In genomic region chr3:141476670-141477069, GRCm38 (mm10) we compare ENCODE assay signal across 10 mouse cellular contexts. TPM values are rescaled to one million over a fixed set of nuclear protein-coding genes. Genes with fewer than 3 reads are reported as not detected.
DNase-seq lines count a peak whose midpoint lies in the region; ATAC-seq lines count a peak whose summit lies in the region.
"Had no signal": no experiment of that assay in that cellular context is flagged by ENCODE, and none has a peak within 500 bp of the region (broad histone marks: within the 10 kb centered on the region; RNA-seq: fewer than 3 reads in every experiment).

No protein-coding gene starts in this region.

- H3K4me2 ChIP-seq in midbrain, embryonic 13.5 days (replicated peaks): no peak overlapping the region

- no peaks in the 10 kb centered on the region for H3K36me3 ChIP-seq in midbrain, embryonic 13.5 days
- no peaks in the 10 kb centered on the region for H3K36me3 ChIP-seq in midbrain, embryonic 10.5 days

- H3K4me3 ChIP-seq in midbrain, embryonic 13.5 days (replicated peaks): no peak overlapping the region
- no peak overlapping the region for H3K4me3 ChIP-seq in midbrain, embryonic 10.5 days

- no peak overlapping the region for H3K27ac ChIP-seq in midbrain, embryonic 13.5 days
- H3K27ac ChIP-seq in midbrain, embryonic 10.5 days (replicated peaks): no peak overlapping the region
- H3K27ac ChIP-seq: macrophage had no signal

- 56% methylated on average over 3 of the region's 3 CpGs for WGBS in midbrain, embryonic 13.5 days
- 74% methylated on average over 3 of the region's 3 CpGs for WGBS in midbrain, embryonic 10.5 days

- H3K9ac ChIP-seq in midbrain, embryonic 13.5 days (replicated peaks): no peak overlapping the region

- H3K27me3 ChIP-seq in midbrain, embryonic 13.5 days: no peaks in the 10 kb centered on the region
- no peaks in the 10 kb centered on the region for H3K27me3 ChIP-seq in midbrain, embryonic 10.5 days (ENCODE audit: low read depth, poor library complexity, severe bottlenecking)

- H3K4me1 ChIP-seq in midbrain, embryonic 13.5 days (replicated peaks): 0 out of 2 replicates have a peak, but pooled peaks cover 3% of the 10 kb centered on the region
- no peaks in the 10 kb centered on the region for H3K4me1 ChIP-seq in midbrain, embryonic 10.5 days

- DNase-seq in frontal cortex, postnatal 14 days (ENCODE audit: low spot score in 2 of 2): no peak
- no peak for DNase-seq in midbrain, embryonic 10.5 days (ENCODE audit: low spot score)
- DNase-seq in kidney, adult 8-10 months: peak; percentile 46 to 68
- peak; percentile 70 for DNase-seq in retina, embryonic 14.5 days (ENCODE audit: low spot score)
- no peak for DNase-seq in spleen, postnatal 10 days (ENCODE audit: low spot score in 2 of 2)
- DNase-seq in right cerebral cortex, postnatal 36 days (ENCODE audit: low spot score in 2 of 2): no peak
- DNase-seq: cerebellum, adult 2 months had no signal

- H3K9me3 ChIP-seq in midbrain, embryonic 13.5 days: no peaks in the 10 kb centered on the region
- H3K9me3 ChIP-seq in midbrain, embryonic 10.5 days (replicated peaks): no peaks in the 10 kb centered on the region

- peak; percentile 81 for ATAC-seq in frontal cortex, adult (ENCODE audit: low TSS enrichment)
- ATAC-seq in midbrain, embryonic 13.5 days: peak; percentile 45

RNA-seq across cellular contexts. Expression of gene Unc5c, which starts 11.7 kb away (rescaled TPM):
- polyA plus RNA-seq in midbrain, embryonic 13.5 days (2015; fragmentation: Nextera tagmentation; extraction: Ambion mirVana): 9.9 and 11.2 TPM in 2 replicates
- polyA plus RNA-seq in midbrain, embryonic 10.5 days (2016; fragmentation: Nextera tagmentation; extraction: Ambion mirVana): 5.8 and 6.8 TPM in 2 replicates
- polyA plus RNA-seq: macrophage had no signal

Comparison
In these comparisons a context has a peak if more than half of its experiments do, and no peak if none do; other contexts are left out.
1. DNase-seq: peak in kidney, adult 8-10 months (2 of 2) and retina, embryonic 14.5 days (single experiment); none in frontal cortex, postnatal 14 days (0 of 2), midbrain, embryonic 10.5 days (single experiment), spleen, postnatal 10 days (0 of 2) and right cerebral cortex, postnatal 36 days (0 of 2).